Mouse (Mus musculus) neural tube, embryonic 14.5 days (tissue): ENCODE data around the gene Rab3il1. TPM values are rescaled to one million over a fixed set of nuclear protein-coding genes. Genes with fewer than 3 reads are reported as not detected.
A peak's percentile ranks its signal among the peaks of the same experiment; 100 is the strongest.

Source experiments
- ATAC-seq: fragments of 200-750 bp; cut with Nextera tagmentation; 2 replicates; pipeline ENCODE4 v1.8.0; 2017; ENCODE audit warnings: low read depth, mild to moderate bottlenecking, moderate TSS enrichment, moderate library complexity
- H3K27ac ChIP-seq: fragments of 300-500 bp; sonication (generic); 2 replicates; pipeline ENCODE4 v1.5.1; 2014; ENCODE audit warnings: low read depth, mild to moderate bottlenecking, control low read depth, low read length, moderate library complexity, mixed read lengths
- H3K27me3 ChIP-seq: fragments of 300-500 bp; sonication (generic); 2 replicates; pipeline ENCODE4 v1.6.1; 2014; ENCODE audit warnings: low read length; ENCODE audit not compliant: control insufficient read depth, insufficient read depth
- H3K36me3 ChIP-seq: fragments of 300-500 bp; sonication (generic); 2 replicates; pipeline ENCODE4 v1.6.1; 2014; ENCODE audit warnings: low read length, mixed read lengths; ENCODE audit not compliant: control insufficient read depth, insufficient read depth
- H3K4me1 ChIP-seq: fragments of 300-500 bp; sonication (generic); 2 replicates; pipeline ENCODE4 v1.6.1; 2014; ENCODE audit warnings: low read length; ENCODE audit not compliant: control insufficient read depth, insufficient read depth
- H3K4me2 ChIP-seq: fragments of 300-500 bp; sonication (generic); 2 replicates; pipeline ENCODE4 v1.6.1; 2014; ENCODE audit warnings: mild to moderate bottlenecking, low read depth, low read length, control low read depth
- H3K4me3 ChIP-seq: fragments of 300-500 bp; sonication (generic); 2 replicates; pipeline ENCODE4 v1.5.1; 2014; ENCODE audit warnings: low read depth, low read length, control low read depth, mixed read lengths
- H3K9ac ChIP-seq: fragments of 300-500 bp; sonication (generic); replicated peaks from 2 replicates; pipeline ENCODE4 v1.6.1; 2014; ENCODE audit warnings: low read depth, mild to moderate bottlenecking, control low read depth, low read length, mixed read lengths
- H3K9me3 ChIP-seq: fragments of 300-500 bp; sonication (generic); 2 replicates; pipeline ENCODE4 v1.6.1; 2016; ENCODE audit warnings: low read length; ENCODE audit not compliant: control insufficient read depth
- WGBS: fragments of 180-500 bp; shearing (Covaris S2); extraction: QIAGEN DNeasy Blood & Tissue Kit; methylation state at CpG from one replicate; pipeline ENCODE4 v1.1.7; 2014; 5-methylcytosine and 5-hydroxymethylcytosine counted together
- polyA plus RNA-seq: library from polyadenylated mRNA; unstranded; fragments of >200 nt; fragmentation: Nextera tagmentation; extraction: Ambion mirVana; gene quantifications from 2 replicates; pipeline ENCODE4 v1.2.1, GENCODE M21; 2014

Gene Rab3il1
- polyA plus RNA-seq, 1 experiment from 2014 or later, result 13.6 TPM

- no peaks in the 10 kb centered on the region for H3K27me3 ChIP-seq
- H3K36me3 ChIP-seq, result peaks cover 17% of the 10 kb centered on the region
- no peak overlapping the region for H3K9ac ChIP-seq
- H3K4me3 ChIP-seq, result no peak overlapping the region
- H3K27ac ChIP-seq, result no peak overlapping the region
- H3K4me1 ChIP-seq, result no peaks in the 10 kb centered on the region
- 70% methylated on average over 17 of the region's 17 CpGs for WGBS
- no peaks in the 10 kb centered on the region for H3K9me3 ChIP-seq
- no peak for ATAC-seq
- no peak overlapping the region for H3K4me2 ChIP-seq
Observed at GRCm38 (mm10) chr19:9989171-9989883, 12.1 kb upstream of the Rab3il1 start.

- Histone ChIP-seq H3K27me3 (no peaks in the 10 kb centered on the region), H3K9ac (no peak overlapping the region)
- ATAC-seq, result no peak
Observed at GRCm38 (mm10) chr19:9989884-9990256, 11.6 kb upstream of the Rab3il1 start.

GRCm38 (mm10) chr19:9991304-9991703, 10.2 kb upstream of the Rab3il1 start:
- no peaks in the 10 kb centered on the region for H3K4me1 ChIP-seq
- no peaks in the 10 kb centered on the region for H3K36me3 ChIP-seq
- H3K27me3 ChIP-seq, result no peaks in the 10 kb centered on the region
- H3K4me3 ChIP-seq, result no peak overlapping the region
- no peak overlapping the region for H3K27ac ChIP-seq
- no peak overlapping the region for H3K4me2 ChIP-seq
- ATAC-seq, result peak; percentile 28; the same call in 1 of the 2 replicates
- no peaks in the 10 kb centered on the region for H3K9me3 ChIP-seq
- 22% methylated on average over 5 of the region's 5 CpGs for WGBS
- no peak overlapping the region for H3K9ac ChIP-seq

More at GRCm38 (mm10) chr19:9989884-9990256, 11.6 kb upstream of the Rab3il1 start:
- Histone ChIP-seq H3K27ac (no peak overlapping the region), H3K4me2 (no peak overlapping the region), H3K4me1 (no peaks in the 10 kb centered on the region), H3K4me3 (no peak overlapping the region), H3K36me3 (peaks cover 13% of the 10 kb centered on the region), H3K9me3 (no peaks in the 10 kb centered on the region)

- Histone ChIP-seq H3K4me1 (no peaks in the 10 kb centered on the region), H3K4me2 (peak overlapping the region; percentile 41), H3K9ac (0 out of 2 replicates have a peak overlapping the region, but pooled peaks have one; percentile 29), H3K27ac (no peak overlapping the region), H3K9me3 (no peaks in the 10 kb centered on the region), H3K4me3 (peak overlapping the region; percentile 12; the same call in 1 of the 2 replicates), H3K36me3 (no peaks in the 10 kb centered on the region), H3K27me3 (no peaks in the 10 kb centered on the region)
- 47% methylated on average over 26 of the region's 26 CpGs for WGBS
- peak; percentile 67 for ATAC-seq
Observed at GRCm38 (mm10) chr19:9992011-9992958, 9.2 kb upstream of the Rab3il1 start.

- H3K9ac ChIP-seq, result 0 out of 2 replicates have a peak overlapping the region, but pooled peaks have one; percentile 29
- no peaks in the 10 kb centered on the region for H3K27me3 ChIP-seq
- no peak overlapping the region for H3K27ac ChIP-seq
- H3K9me3 ChIP-seq, result no peaks in the 10 kb centered on the region
- no peaks in the 10 kb centered on the region for H3K4me1 ChIP-seq
- peak overlapping the region; percentile 12; the same call in 1 of the 2 replicates for H3K4me3 ChIP-seq
- ATAC-seq, result peak; percentile 93
- peak overlapping the region; percentile 41 for H3K4me2 ChIP-seq
- no peaks in the 10 kb centered on the region for H3K36me3 ChIP-seq
- WGBS, result 7% methylated on average over 17 of the region's 17 CpGs
Observed at GRCm38 (mm10) chr19:9993036-9993656, 8.3 kb upstream of the Rab3il1 start.

GRCm38 (mm10) chr19:9997204-9998062, 4.0 kb upstream of the Rab3il1 start:
- no peak overlapping the region for H3K9ac ChIP-seq
- H3K27me3 ChIP-seq, result no peaks in the 10 kb centered on the region
- 84% methylated on average over 12 of the region's 12 CpGs for WGBS
- H3K4me2 ChIP-seq, result no peak overlapping the region
- H3K27ac ChIP-seq, result no peak overlapping the region
- no peaks in the 10 kb centered on the region for H3K4me1 ChIP-seq
- no peaks in the 10 kb centered on the region for H3K9me3 ChIP-seq
- no peaks in the 10 kb centered on the region for H3K36me3 ChIP-seq
- no peak for ATAC-seq
- H3K4me3 ChIP-seq, result no peak overlapping the region

- H3K27ac ChIP-seq, result no peak overlapping the region
- H3K27me3 ChIP-seq, result no peaks in the 10 kb centered on the region
- WGBS, result 80% methylated on average over 2 of the region's 2 CpGs
- no peak overlapping the region for H3K9ac ChIP-seq
- no peaks in the 10 kb centered on the region for H3K4me1 ChIP-seq
- H3K4me2 ChIP-seq, result no peak overlapping the region
- H3K9me3 ChIP-seq, result no peaks in the 10 kb centered on the region
- no peak overlapping the region for H3K4me3 ChIP-seq
- no peaks in the 10 kb centered on the region for H3K36me3 ChIP-seq
- no peak for ATAC-seq
Observed at GRCm38 (mm10) chr19:9998063-9998416, 3.4 kb upstream of the Rab3il1 start.

GRCm38 (mm10) chr19:9998736-9999486, 2.6 kb upstream of the Rab3il1 start:
- Histone ChIP-seq H3K4me3 (no peak overlapping the region), H3K9me3 (no peaks in the 10 kb centered on the region), H3K4me1 (no peaks in the 10 kb centered on the region), H3K4me2 (no peak overlapping the region), H3K27me3 (no peaks in the 10 kb centered on the region), H3K27ac (no peak overlapping the region), H3K9ac (no peak overlapping the region), H3K36me3 (no peaks in the 10 kb centered on the region)
- no peak for ATAC-seq
- WGBS, result 71% methylated on average over 13 of the region's 13 CpGs
